Mouse (Mus musculus): ENCODE data around the gene Psmd11.
A peak's percentile ranks its signal among the peaks of the same experiment; 100 is the strongest.

GRCm38 (mm10) chr11:80383626-80384046 lies 44.8 kb upstream of the Psmd11 start:
- no peak for TF ChIP-seq CTCF (IDR thresholded peaks at IDR 0.05; ENCODE audit: control insufficient read depth, insufficient read depth, low read length)
- TF ChIP-seq POLR2A (IDR thresholded peaks at IDR 0.05; ENCODE audit: borderline replicate concordance, control insufficient read depth, low read depth, low read length), result 0 out of 2 replicates have a peak, but pooled peaks have one; percentile 19

All from bone marrow, adult 2 months (tissue).